Mouse (Mus musculus) thymus, adult 2 months (tissue): Measurements from ENCODE around the gene BC030499. TPM values are rescaled to one million over a fixed set of nuclear protein-coding genes. Genes with fewer than 3 reads are reported as not detected.
A peak's percentile ranks its signal among the peaks of the same experiment; 100 is the strongest.

Experiments
- DNase-seq: peaks from one replicate; pipeline ENCODE4 v3.0.0; 2021
- H3K27ac ChIP-seq: fragments of 200-500 bp; 2 replicates; pipeline ENCODE4 v1.5.1; 2012; ENCODE audit warnings: low read length, control low read depth; ENCODE audit not compliant: control insufficient read depth, insufficient read depth
- H3K27me3 ChIP-seq: fragments of 200-500 bp; 2 replicates; pipeline ENCODE4 v1.6.1; 2012; ENCODE audit warnings: mild to moderate bottlenecking, low read length, moderate library complexity, mixed read lengths; ENCODE audit not compliant: control insufficient read depth, insufficient read depth
- H3K36me3 ChIP-seq: fragments of 200-500 bp; 2 replicates; pipeline ENCODE4 v1.6.1; 2012; ENCODE audit warnings: mild to moderate bottlenecking, low read length, moderate library complexity; ENCODE audit not compliant: control insufficient read depth, insufficient read depth
- H3K4me1 ChIP-seq: fragments of 200-500 bp; replicated peaks from 2 replicates; pipeline ENCODE4 v1.6.1; 2012; ENCODE audit warnings: low read length; ENCODE audit not compliant: control insufficient read depth, insufficient read depth
- H3K4me3 ChIP-seq: fragments of 200-500 bp; 2 replicates; pipeline ENCODE4 v1.5.1; 2012; ENCODE audit warnings: mild to moderate bottlenecking, low read length, control low read depth, moderate library complexity; ENCODE audit not compliant: control insufficient read depth, insufficient read depth
- CTCF ChIP-seq: fragments of 200-500 bp; IDR thresholded peaks from 2 replicates; pipeline ENCODE4 v1.5.1; 2012; ENCODE audit warnings: mild to moderate bottlenecking, control low read depth, low read length, moderate library complexity, borderline replicate concordance; ENCODE audit not compliant: control insufficient read depth, poor library complexity, insufficient read depth; ENCODE audit errors: extremely low read depth
- POLR2A ChIP-seq: fragments of 200-500 bp; IDR thresholded peaks from 2 replicates; pipeline ENCODE4 v1.6.1; 2012; ENCODE audit warnings: mild to moderate bottlenecking, low read length, control low read depth, moderate library complexity; ENCODE audit not compliant: control insufficient read depth, poor library complexity, insufficient read depth; ENCODE audit errors: extremely low read depth
- WGBS: fragments of 180-500 bp; shearing (Covaris S2); methylation state at CpG from one replicate; pipeline ENCODE4 v1.1.7; 2018; 5-methylcytosine and 5-hydroxymethylcytosine counted together
- polyA plus RNA-seq: library from polyadenylated mRNA; depleted of rRNA; stranded (reverse); fragments of >200 nt; gene quantifications from 2 replicates; pipeline ENCODE4 v1.2.3, GENCODE M21; 2012

The BC030499 gene
- polyA plus RNA-seq, 1 experiment, result 0.38 TPM

DNA sequence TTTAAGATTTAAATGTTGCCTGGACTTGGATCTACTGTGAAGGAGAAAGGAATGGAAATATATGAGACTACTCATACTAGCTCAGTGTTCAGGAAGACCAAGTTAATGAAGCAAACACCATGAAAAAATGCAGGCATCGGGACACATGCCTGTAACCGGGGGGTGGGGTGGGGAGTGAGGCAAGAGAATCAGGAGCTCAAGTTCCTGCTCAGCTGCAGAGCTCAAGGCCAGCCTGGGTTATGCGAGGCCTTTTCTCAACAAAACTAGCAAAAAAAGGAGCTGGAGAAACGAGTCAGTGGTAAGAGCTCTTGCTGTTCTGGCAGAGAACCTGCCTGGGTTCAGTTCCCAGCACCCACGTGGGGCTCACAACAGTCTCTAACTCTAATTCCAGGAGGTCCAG lies 43.4 kb downstream of the BC030499 start:
- Histone ChIP-seq H3K27ac (no peak overlapping the region), H3K27me3 (no peaks in the 10 kb centered on the region), H3K4me3 (no peak overlapping the region), H3K36me3 (peaks cover 7% of the 10 kb centered on the region), H3K4me1 (peaks cover 2% of the 10 kb centered on the region)
- TF ChIP-seq POLR2A (no peak), CTCF (no peak)
- no peak for DNase-seq
- 91% methylated on average over 5 of the region's 5 CpGs for WGBS

- Histone ChIP-seq H3K4me3 (no peak overlapping the region), H3K27ac (no peak overlapping the region), H3K27me3 (no peaks in the 10 kb centered on the region), H3K4me1 (no peaks in the 10 kb centered on the region), H3K36me3 (peaks cover 7% of the 10 kb centered on the region)
- TF ChIP-seq POLR2A (no peak), CTCF (no peak)
- 94% methylated on average over 8 of the region's 8 CpGs for WGBS
- no peak for DNase-seq
Observed at GRCm38 (mm10) chr11:78337040-78337439, 46.4 kb downstream of the BC030499 start.

GRCm38 (mm10) chr11:78341702-78342101 lies 51.1 kb downstream of the BC030499 start:
- WGBS, result 95% methylated on average over 12 of the region's 12 CpGs
- Histone ChIP-seq H3K36me3 (no peaks in the 10 kb centered on the region; the same call in none of the 2 replicates), H3K4me1 (peaks cover 27% of the 10 kb centered on the region), H3K27me3 (no peaks in the 10 kb centered on the region), H3K4me3 (no peak overlapping the region), H3K27ac (no peak overlapping the region)
- TF ChIP-seq POLR2A, result no peak
- no peak for TF ChIP-seq CTCF
- no peak for DNase-seq

- H3K27me3 ChIP-seq, result no peaks in the 10 kb centered on the region
- TF ChIP-seq CTCF, result no peak
- TF ChIP-seq POLR2A, result no peak
- H3K4me3 ChIP-seq, result peak within 1 kb of the TSS; percentile 52
- peaks cover 29% of the 10 kb centered on the region for H3K4me1 ChIP-seq
- H3K27ac ChIP-seq, result no peak within 1 kb of the TSS
- peak; percentile 85 for DNase-seq
- 3% methylated on average over 64 of the region's 66 CpGs for WGBS
- no peaks in the 10 kb centered on the region; the same call in none of the 2 replicates for H3K36me3 ChIP-seq
Observed at GRCm38 (mm10) chr11:78343381-78344327, 53.0 kb downstream of the BC030499 start, which contains the start of gene Unc119. TSS of gene Unc119 (plus strand) at chr11:78343482.

DNA sequence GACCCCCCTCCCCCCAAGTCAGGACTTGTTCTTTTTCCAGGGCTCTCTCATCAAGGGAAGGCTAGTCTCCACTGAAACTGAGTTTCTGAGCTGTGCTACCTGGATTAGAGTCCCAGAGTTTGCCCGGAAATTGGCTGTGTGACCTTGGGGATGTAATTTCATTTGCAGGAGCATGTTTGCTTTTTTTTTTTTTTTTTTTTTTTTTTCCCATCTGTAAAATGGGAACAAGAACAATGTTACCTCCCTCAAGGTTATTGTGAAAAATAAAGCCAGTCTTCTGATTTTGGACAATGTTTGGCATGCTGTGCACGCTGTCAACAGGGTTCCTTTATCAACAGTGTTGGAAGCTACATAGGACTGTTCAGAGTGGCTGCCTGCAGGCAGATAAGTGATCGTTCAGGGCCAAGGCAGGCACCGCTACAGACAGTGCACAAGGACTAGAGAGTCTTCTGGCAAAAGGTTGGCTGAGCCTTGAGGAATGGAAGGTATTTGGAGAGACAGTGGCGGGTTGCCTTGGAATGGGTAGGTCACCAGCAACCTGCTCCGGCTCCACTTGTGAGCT lies 53.8 kb downstream of the BC030499 start:
- H3K4me1 ChIP-seq, result peaks cover 29% of the 10 kb centered on the region
- H3K36me3 ChIP-seq, result no peaks in the 10 kb centered on the region; the same call in 1 of the 2 replicates
- WGBS, result 90% methylated on average over 6 of the region's 6 CpGs
- TF ChIP-seq POLR2A (no peak), CTCF (no peak)
- no peak for DNase-seq
- 0 out of 2 replicates have a peak overlapping the region, but pooled peaks have one; percentile 52 for H3K4me3 ChIP-seq
- H3K27me3 ChIP-seq, result no peaks in the 10 kb centered on the region
- no peak overlapping the region for H3K27ac ChIP-seq

- TF ChIP-seq CTCF (no peak), POLR2A (no peak)
- DNase-seq, result no peak
- H3K27me3 ChIP-seq, result no peaks in the 10 kb centered on the region
- H3K4me3 ChIP-seq, result no peak overlapping the region
- H3K36me3 ChIP-seq, result no peaks in the 10 kb centered on the region
- WGBS, result 58% methylated on average over 8 of the region's 8 CpGs
- peaks cover 29% of the 10 kb centered on the region for H3K4me1 ChIP-seq
- H3K27ac ChIP-seq, result peak overlapping the region; percentile 11; the same call in 1 of the 2 replicates
Observed at GRCm38 (mm10) chr11:78344890-78345715, 54.5 kb downstream of the BC030499 start.
